Mouse (Mus musculus): Measurements from ENCODE around the gene Homez. TPM values are rescaled to one million over a fixed set of nuclear protein-coding genes. Genes with fewer than 3 reads are reported as not detected.
A peak's percentile ranks its signal among the peaks of the same experiment; 100 is the strongest.

Gene Homez
- polyA plus RNA-seq, 2 experiments, result 5.9 to 9.0 TPM

GRCm38 (mm10) chr14:54866936-54867335, 3.8 kb downstream of the Homez start:
- H3K9me3 ChIP-seq (ENCODE audit: control insufficient read depth, low read length), result no peaks in the 10 kb centered on the region
- H3K4me1 ChIP-seq (ENCODE audit: control insufficient read depth, insufficient read depth, low read length), result no peaks in the 10 kb centered on the region; the same call in 1 of the 2 replicates
- H3K27ac ChIP-seq (replicated peaks; ENCODE audit: low read depth, low read length), result no peak overlapping the region
- DNase-seq (ENCODE audit: low spot score) (no peak), ATAC-seq (ENCODE audit: low FRiP score, low read depth) (no peak)
- WGBS, result 61% methylated on average over 5 of the region's 5 CpGs
- no peaks in the 10 kb centered on the region for H3K27me3 ChIP-seq (ENCODE audit: control insufficient read depth, insufficient read depth, low read length)
- H3K36me3 ChIP-seq (ENCODE audit: control insufficient read depth, insufficient read depth, low read length), result no peaks in the 10 kb centered on the region
- no peak overlapping the region for H3K4me3 ChIP-seq (replicated peaks; ENCODE audit: low read length)
- TF ChIP-seq POLR2A (IDR thresholded peaks at IDR 0.05; ENCODE audit: borderline replicate concordance, extremely low read depth, insufficient read depth, insufficient read length), result no peak
- H3K4me2 ChIP-seq (replicated peaks; ENCODE audit: low read depth, low read length, severe bottlenecking), result no peak overlapping the region
- no peak overlapping the region for H3K9ac ChIP-seq (ENCODE audit: low read depth, low read length, severe bottlenecking)

- no peak overlapping the region for H3K4me2 ChIP-seq (replicated peaks; ENCODE audit: low read depth, low read length, severe bottlenecking)
- DNase-seq (ENCODE audit: low spot score), result no peak
- no peak for TF ChIP-seq POLR2A (IDR thresholded peaks at IDR 0.05; ENCODE audit: borderline replicate concordance, extremely low read depth, insufficient read depth, insufficient read length)
- no peaks in the 10 kb centered on the region; the same call in 1 of the 2 replicates for H3K4me1 ChIP-seq (ENCODE audit: control insufficient read depth, insufficient read depth, low read length)
- 49% methylated on average over 3 of the region's 3 CpGs for whole genome bisulfite sequencing
- H3K36me3 ChIP-seq (ENCODE audit: control insufficient read depth, insufficient read depth, low read length), result no peaks in the 10 kb centered on the region
- no peaks in the 10 kb centered on the region for H3K27me3 ChIP-seq (ENCODE audit: control insufficient read depth, insufficient read depth, low read length)
- ATAC-seq (ENCODE audit: low FRiP score, low read depth), result no peak
- no peak overlapping the region for H3K4me3 ChIP-seq (replicated peaks; ENCODE audit: low read length)
- H3K9ac ChIP-seq (ENCODE audit: low read depth, low read length, severe bottlenecking), result no peak overlapping the region
- no peak overlapping the region for H3K27ac ChIP-seq (replicated peaks; ENCODE audit: low read depth, low read length)
- H3K9me3 ChIP-seq (ENCODE audit: control insufficient read depth, low read length), result no peaks in the 10 kb centered on the region
Observed at GRCm38 (mm10) chr14:54866268-54866667, 4.5 kb downstream of the Homez start.

GRCm38 (mm10) chr14:54865626-54866025, 5.1 kb downstream of the Homez start:
- H3K27ac ChIP-seq (replicated peaks; ENCODE audit: low read depth, low read length), result no peak overlapping the region
- H3K4me3 ChIP-seq (replicated peaks; ENCODE audit: low read length), result no peak overlapping the region
- H3K9me3 ChIP-seq (ENCODE audit: control insufficient read depth, low read length), result no peaks in the 10 kb centered on the region
- H3K4me2 ChIP-seq (replicated peaks; ENCODE audit: low read depth, low read length, severe bottlenecking), result no peak overlapping the region
- no peak for TF ChIP-seq POLR2A (IDR thresholded peaks at IDR 0.05; ENCODE audit: borderline replicate concordance, extremely low read depth, insufficient read depth, insufficient read length)
- no peak overlapping the region for H3K9ac ChIP-seq (ENCODE audit: low read depth, low read length, severe bottlenecking)
- no peaks in the 10 kb centered on the region; the same call in 1 of the 2 replicates for H3K4me1 ChIP-seq (ENCODE audit: control insufficient read depth, insufficient read depth, low read length)
- H3K27me3 ChIP-seq (ENCODE audit: control insufficient read depth, insufficient read depth, low read length), result no peaks in the 10 kb centered on the region
- 69% methylated on average over 5 of the region's 5 CpGs for WGBS
- DNase-seq (ENCODE audit: low spot score) (no peak), ATAC-seq (ENCODE audit: low FRiP score, low read depth) (no peak)
- no peaks in the 10 kb centered on the region for H3K36me3 ChIP-seq (ENCODE audit: control insufficient read depth, insufficient read depth, low read length)

GRCm38 (mm10) chr14:54864313-54865036, 6.3 kb downstream of the Homez start:
- Histone ChIP-seq H3K4me3 (replicated peaks; ENCODE audit: low read length) (peak overlapping the region; percentile 77), H3K36me3 (ENCODE audit: control insufficient read depth, insufficient read depth, low read length) (no peaks in the 10 kb centered on the region), H3K9ac (ENCODE audit: low read depth, low read length, severe bottlenecking) (peak overlapping the region; percentile 77), H3K27ac (replicated peaks; ENCODE audit: low read depth, low read length) (0 out of 2 replicates have a peak overlapping the region, but pooled peaks have one; percentile 22), H3K4me2 (replicated peaks; ENCODE audit: low read depth, low read length, severe bottlenecking) (peak overlapping the region; percentile 61), H3K27me3 (ENCODE audit: control insufficient read depth, insufficient read depth, low read length) (no peaks in the 10 kb centered on the region), H3K4me1 (ENCODE audit: control insufficient read depth, insufficient read depth, low read length) (no peaks in the 10 kb centered on the region; the same call in 1 of the 2 replicates), H3K9me3 (ENCODE audit: control insufficient read depth, low read length) (no peaks in the 10 kb centered on the region)
- no peak for TF ChIP-seq POLR2A (IDR thresholded peaks at IDR 0.05; ENCODE audit: borderline replicate concordance, extremely low read depth, insufficient read depth, insufficient read length)
- WGBS, result 14% methylated on average over 21 of the region's 21 CpGs
- DNase-seq (ENCODE audit: low spot score), result no peak
- ATAC-seq (ENCODE audit: low FRiP score, low read depth), result peak; percentile 19; the same call in 1 of the 2 replicates

- Histone ChIP-seq H3K4me3 (replicated peaks; ENCODE audit: low read length) (peak overlapping the region; percentile 77), H3K4me2 (replicated peaks; ENCODE audit: low read depth, low read length, severe bottlenecking) (peak overlapping the region; percentile 61), H3K36me3 (ENCODE audit: control insufficient read depth, insufficient read depth, low read length) (no peaks in the 10 kb centered on the region), H3K27ac (replicated peaks; ENCODE audit: low read depth, low read length) (peak overlapping the region; percentile 65), H3K9me3 (ENCODE audit: control insufficient read depth, low read length) (no peaks in the 10 kb centered on the region), H3K27me3 (ENCODE audit: control insufficient read depth, insufficient read depth, low read length) (no peaks in the 10 kb centered on the region), H3K9ac (ENCODE audit: low read depth, low read length, severe bottlenecking) (peak overlapping the region; percentile 77), H3K4me1 (ENCODE audit: control insufficient read depth, insufficient read depth, low read length) (no peaks in the 10 kb centered on the region; the same call in 1 of the 2 replicates)
- under 1% methylated on average over 40 of the region's 56 CpGs for WGBS
- DNase-seq (ENCODE audit: low spot score) (peak; percentile 93), ATAC-seq (ENCODE audit: low FRiP score, low read depth) (peak; percentile 100)
- TF ChIP-seq POLR2A (IDR thresholded peaks at IDR 0.05; ENCODE audit: borderline replicate concordance, extremely low read depth, insufficient read depth, insufficient read length), result peak; percentile 71; the same call in 1 of the 2 replicates
Observed at GRCm38 (mm10) chr14:54863501-54864312, 7.1 kb downstream of the Homez start.

Measured in limb, embryonic 14.5 days (tissue).